Mouse (Mus musculus): ENCODE measurements around the gene A530032D15Rik. TPM values are rescaled to one million over a fixed set of nuclear protein-coding genes. Genes with fewer than 3 reads are reported as not detected.
"Not testable (repeated sequence)": the region's sequence is repeated elsewhere in the genome, so short reads cannot be mapped to it uniquely, and the experiment has no call there.

The A530032D15Rik gene
- polyA plus RNA-seq, 1 experiment from 2014 or later, result not detected

- H3K27me3 ChIP-seq (ENCODE audit: control insufficient read depth, insufficient read depth, low read length); H3K4me1 ChIP-seq (ENCODE audit: control insufficient read depth, insufficient read depth, low read length); H3K27ac ChIP-seq (ENCODE audit: low read depth, low read length); H3K4me3 ChIP-seq (ENCODE audit: low read depth, low read length); ATAC-seq (ENCODE audit: low read depth); H3K4me2 ChIP-seq (ENCODE audit: low read depth, low read length); H3K9me3 ChIP-seq (ENCODE audit: control insufficient read depth, low read length); H3K36me3 ChIP-seq (ENCODE audit: control insufficient read depth, insufficient read depth, low read length); H3K9ac ChIP-seq (replicated peaks; ENCODE audit: low read depth, low read length): not testable (repeated sequence)
- WGBS, result 90% methylated on average over 1 of the region's 1 CpGs
Measured at GRCm38 (mm10) chr1:85086211-85086610, 23.4 kb downstream of the A530032D15Rik start.

GRCm38 (mm10) chr1:85084803-85085202, 24.9 kb downstream of the A530032D15Rik start:
- not testable (repeated sequence) for H3K9ac ChIP-seq (replicated peaks; ENCODE audit: low read depth, low read length); ATAC-seq (ENCODE audit: low read depth); H3K36me3 ChIP-seq (ENCODE audit: control insufficient read depth, insufficient read depth, low read length)

GRCm38 (mm10) chr1:85073099-85073498, 36.6 kb downstream of the A530032D15Rik start:
- H3K4me1 ChIP-seq (ENCODE audit: control insufficient read depth, insufficient read depth, low read length); H3K27me3 ChIP-seq (ENCODE audit: control insufficient read depth, insufficient read depth, low read length); H3K9ac ChIP-seq (replicated peaks; ENCODE audit: low read depth, low read length); H3K27ac ChIP-seq (ENCODE audit: low read depth, low read length); H3K9me3 ChIP-seq (ENCODE audit: control insufficient read depth, low read length); ATAC-seq (ENCODE audit: low read depth); H3K4me3 ChIP-seq (ENCODE audit: low read depth, low read length); H3K4me2 ChIP-seq (ENCODE audit: low read depth, low read length); H3K36me3 ChIP-seq (ENCODE audit: control insufficient read depth, insufficient read depth, low read length): not testable (repeated sequence)
- 69% methylated on average over 3 of the region's 3 CpGs for WGBS

More at GRCm38 (mm10) chr1:85084803-85085202, 24.9 kb downstream of the A530032D15Rik start:
- not testable (repeated sequence) for H3K27ac ChIP-seq (ENCODE audit: low read depth, low read length); H3K4me2 ChIP-seq (ENCODE audit: low read depth, low read length); H3K4me1 ChIP-seq (ENCODE audit: control insufficient read depth, insufficient read depth, low read length); H3K4me3 ChIP-seq (ENCODE audit: low read depth, low read length); H3K9me3 ChIP-seq (ENCODE audit: control insufficient read depth, low read length); H3K27me3 ChIP-seq (ENCODE audit: control insufficient read depth, insufficient read depth, low read length)
- WGBS, result 73% methylated on average over 3 of the region's 3 CpGs

GRCm38 (mm10) chr1:85071690-85072089, 38.0 kb downstream of the A530032D15Rik start:
- not testable (repeated sequence) for H3K36me3 ChIP-seq (ENCODE audit: control insufficient read depth, insufficient read depth, low read length); H3K27me3 ChIP-seq (ENCODE audit: control insufficient read depth, insufficient read depth, low read length); ATAC-seq (ENCODE audit: low read depth); H3K4me2 ChIP-seq (ENCODE audit: low read depth, low read length); H3K9me3 ChIP-seq (ENCODE audit: control insufficient read depth, low read length); H3K4me1 ChIP-seq (ENCODE audit: control insufficient read depth, insufficient read depth, low read length); H3K9ac ChIP-seq (replicated peaks; ENCODE audit: low read depth, low read length); H3K27ac ChIP-seq (ENCODE audit: low read depth, low read length); H3K4me3 ChIP-seq (ENCODE audit: low read depth, low read length)
- WGBS, result 63% methylated on average over 3 of the region's 3 CpGs

GRCm38 (mm10) chr1:85035801-85036200, 73.9 kb downstream of the A530032D15Rik start:
- not testable (repeated sequence) for H3K27me3 ChIP-seq (ENCODE audit: control insufficient read depth, insufficient read depth, low read length); H3K36me3 ChIP-seq (ENCODE audit: control insufficient read depth, insufficient read depth, low read length); H3K4me3 ChIP-seq (ENCODE audit: low read depth, low read length); H3K9me3 ChIP-seq (ENCODE audit: control insufficient read depth, low read length); H3K4me2 ChIP-seq (ENCODE audit: low read depth, low read length); H3K27ac ChIP-seq (ENCODE audit: low read depth, low read length); H3K9ac ChIP-seq (replicated peaks; ENCODE audit: low read depth, low read length); ATAC-seq (ENCODE audit: low read depth); H3K4me1 ChIP-seq (ENCODE audit: control insufficient read depth, insufficient read depth, low read length)
- WGBS, result 80% methylated on average over 4 of the region's 6 CpGs

- H3K9ac ChIP-seq (replicated peaks; ENCODE audit: low read depth, low read length); H3K4me2 ChIP-seq (ENCODE audit: low read depth, low read length); H3K27me3 ChIP-seq (ENCODE audit: control insufficient read depth, insufficient read depth, low read length); H3K27ac ChIP-seq (ENCODE audit: low read depth, low read length); H3K4me3 ChIP-seq (ENCODE audit: low read depth, low read length); H3K36me3 ChIP-seq (ENCODE audit: control insufficient read depth, insufficient read depth, low read length); ATAC-seq (ENCODE audit: low read depth); H3K4me1 ChIP-seq (ENCODE audit: control insufficient read depth, insufficient read depth, low read length); H3K9me3 ChIP-seq (ENCODE audit: control insufficient read depth, low read length): not testable (repeated sequence)
- 89% methylated on average over 3 of the region's 4 CpGs for WGBS
Measured at GRCm38 (mm10) chr1:85034394-85034793, 75.3 kb downstream of the A530032D15Rik start.

- 96% methylated on average over 4 of the region's 6 CpGs for WGBS
- not testable (repeated sequence) for H3K27ac ChIP-seq (ENCODE audit: low read depth, low read length); ATAC-seq (ENCODE audit: low read depth); H3K9me3 ChIP-seq (ENCODE audit: control insufficient read depth, low read length); H3K4me1 ChIP-seq (ENCODE audit: control insufficient read depth, insufficient read depth, low read length); H3K36me3 ChIP-seq (ENCODE audit: control insufficient read depth, insufficient read depth, low read length); H3K4me2 ChIP-seq (ENCODE audit: low read depth, low read length); H3K4me3 ChIP-seq (ENCODE audit: low read depth, low read length); H3K9ac ChIP-seq (replicated peaks; ENCODE audit: low read depth, low read length); H3K27me3 ChIP-seq (ENCODE audit: control insufficient read depth, insufficient read depth, low read length)
Measured at GRCm38 (mm10) chr1:85033616-85034015, 76.0 kb downstream of the A530032D15Rik start.

Other genes with a start within 250 kb of the A530032D15Rik start
- 14.2 and 15.3 TPM in 2 replicates for gene Slc16a14, start 174.7 kb downstream of the A530032D15Rik start, polyA plus RNA-seq (2014; fragmentation: Nextera tagmentation; extraction: Ambion mirVana)
- not detected in 2 replicates for gene Gm10553, start 9.7 kb downstream of the A530032D15Rik start, polyA plus RNA-seq (2014; fragmentation: Nextera tagmentation; extraction: Ambion mirVana)
- 0.36 TPM in 1 of 2 replicates, not detected in the other for gene C130026I21Rik, start 160.7 kb upstream of the A530032D15Rik start, polyA plus RNA-seq (2014; fragmentation: Nextera tagmentation; extraction: Ambion mirVana)